Mouse (Mus musculus): Measurements from ENCODE around the gene Klk1b9. TPM values are rescaled to one million over a fixed set of nuclear protein-coding genes. Genes with fewer than 3 reads are reported as not detected.
"Not testable (repeated sequence)": the region's sequence is repeated elsewhere in the genome, so short reads cannot be mapped to it uniquely, and the experiment has no call there.

Gene Klk1b9
- polyA plus RNA-seq, 1 experiment: 13.8 TPM

- Histone ChIP-seq H3K27ac (ENCODE audit: control insufficient read depth, insufficient read depth, low read depth, low read length) (no peak within 1 kb of the TSS), H3K4me3 (ENCODE audit: control insufficient read depth, low read depth, low read length) (no peak within 1 kb of the TSS), H3K4me1 (ENCODE audit: control insufficient read depth, insufficient read depth, low read length) (no peaks in the 10 kb centered on the region), H3K36me3 (ENCODE audit: control insufficient read depth, insufficient read depth, low read length) (no peaks in the 10 kb centered on the region), H3K27me3 (ENCODE audit: control insufficient read depth, insufficient read depth, low read length) (no peaks in the 10 kb centered on the region)
- TF ChIP-seq POLR2A (IDR thresholded peaks at IDR 0.05; ENCODE audit: control insufficient read depth, low read depth, low read length) (no peak), CTCF (IDR thresholded peaks at IDR 0.05; ENCODE audit: control insufficient read depth, insufficient read depth, insufficient replicate concordance, low read depth, low read length) (no peak)
Measured at GRCm38 (mm10) chr7:43950364-43950763, 25.5 kb upstream of the Klk1b9 start, which contains the start of gene Klk1b8. Gene Klk1b8 (plus strand): TSS chr7:43950664.

GRCm38 (mm10) chr7:43952703-43953102 is 23.2 kb upstream of the Klk1b9 start:
- H3K4me3 ChIP-seq (ENCODE audit: control insufficient read depth, low read depth, low read length): no peak overlapping the region
- H3K27me3 ChIP-seq (ENCODE audit: control insufficient read depth, insufficient read depth, low read length): no peaks in the 10 kb centered on the region
- TF ChIP-seq CTCF (IDR thresholded peaks at IDR 0.05; ENCODE audit: control insufficient read depth, insufficient read depth, insufficient replicate concordance, low read depth, low read length): no peak
- no peak for TF ChIP-seq POLR2A (IDR thresholded peaks at IDR 0.05; ENCODE audit: control insufficient read depth, low read depth, low read length)

DNA sequence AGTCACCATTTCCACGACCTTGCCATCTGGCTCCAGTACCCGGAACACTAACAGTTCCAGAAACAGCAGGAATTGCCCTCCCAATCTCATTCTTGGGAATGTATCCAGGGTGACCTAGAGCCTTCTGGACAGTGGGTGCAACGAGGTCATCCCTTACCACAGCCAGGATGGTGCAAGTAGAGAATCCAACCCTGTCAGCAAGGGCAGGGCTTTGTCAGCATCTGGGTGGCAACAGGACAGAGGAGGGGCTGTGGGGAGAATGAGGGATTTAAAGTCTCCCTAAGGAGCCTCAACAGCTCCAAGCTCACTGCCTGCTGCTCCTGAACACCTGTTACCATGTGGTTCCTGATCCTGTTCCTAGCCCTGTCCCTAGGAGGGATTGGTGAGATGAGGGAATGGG is 9.4 kb upstream of the Klk1b9 start, which contains the start of gene Klk1b1:
Gene Klk1b1 (plus strand): TSS at position 301 of the 400 bp plus-strand sequence.
- TF ChIP-seq CTCF (IDR thresholded peaks at IDR 0.05; ENCODE audit: control insufficient read depth, insufficient read depth, insufficient replicate concordance, low read depth, low read length): no peak
- TF ChIP-seq POLR2A (IDR thresholded peaks at IDR 0.05; ENCODE audit: control insufficient read depth, low read depth, low read length): no peak
- H3K4me1 ChIP-seq (ENCODE audit: control insufficient read depth, insufficient read depth, low read length): no peaks in the 10 kb centered on the region
- no peaks in the 10 kb centered on the region for H3K36me3 ChIP-seq (ENCODE audit: control insufficient read depth, insufficient read depth, low read length)
- no peak within 1 kb of the TSS for H3K4me3 ChIP-seq (ENCODE audit: control insufficient read depth, low read depth, low read length)
- H3K27ac ChIP-seq (ENCODE audit: control insufficient read depth, insufficient read depth, low read depth, low read length): no peak within 1 kb of the TSS
- H3K27me3 ChIP-seq (ENCODE audit: control insufficient read depth, insufficient read depth, low read length): no peaks in the 10 kb centered on the region

More at GRCm38 (mm10) chr7:43952703-43953102, 23.2 kb upstream of the Klk1b9 start:
- Histone ChIP-seq H3K27ac (ENCODE audit: control insufficient read depth, insufficient read depth, low read depth, low read length) (no peak overlapping the region), H3K4me1 (ENCODE audit: control insufficient read depth, insufficient read depth, low read length) (no peaks in the 10 kb centered on the region), H3K36me3 (ENCODE audit: control insufficient read depth, insufficient read depth, low read length) (no peaks in the 10 kb centered on the region)

- H3K27me3 ChIP-seq (ENCODE audit: control insufficient read depth, insufficient read depth, low read length): no peaks in the 10 kb centered on the region
- H3K4me3 ChIP-seq (ENCODE audit: control insufficient read depth, low read depth, low read length): no peak overlapping the region
- H3K4me1 ChIP-seq (ENCODE audit: control insufficient read depth, insufficient read depth, low read length): no peaks in the 10 kb centered on the region
- TF ChIP-seq POLR2A (IDR thresholded peaks at IDR 0.05; ENCODE audit: control insufficient read depth, low read depth, low read length) (no peak), CTCF (IDR thresholded peaks at IDR 0.05; ENCODE audit: control insufficient read depth, insufficient read depth, insufficient replicate concordance, low read depth, low read length) (no peak)
- H3K27ac ChIP-seq (ENCODE audit: control insufficient read depth, insufficient read depth, low read depth, low read length): no peak overlapping the region
- no peaks in the 10 kb centered on the region for H3K36me3 ChIP-seq (ENCODE audit: control insufficient read depth, insufficient read depth, low read length)
Measured at GRCm38 (mm10) chr7:43967058-43967457, 8.8 kb upstream of the Klk1b9 start.

DNA sequence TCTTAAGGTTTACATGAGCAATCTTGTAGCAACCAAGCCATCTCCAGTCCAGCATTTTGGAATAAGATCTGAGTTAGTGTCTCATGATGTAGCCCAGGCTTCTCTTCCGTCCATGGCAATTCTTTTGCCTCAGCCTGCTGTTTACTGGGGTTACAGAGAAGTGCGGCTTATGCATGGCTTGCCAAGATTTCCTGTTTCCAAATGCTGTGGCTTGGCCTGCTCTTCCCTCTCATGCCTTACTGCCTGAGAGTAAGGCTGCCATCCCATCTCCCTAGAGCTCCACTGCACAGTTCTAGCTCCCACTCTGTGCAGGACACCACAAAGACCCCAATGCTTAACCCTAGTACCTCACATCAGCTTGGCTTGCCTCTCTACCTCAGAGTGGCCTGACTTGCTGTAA is 8.2 kb upstream of the Klk1b9 start:
- Histone ChIP-seq H3K27me3 (ENCODE audit: control insufficient read depth, insufficient read depth, low read length) (no peaks in the 10 kb centered on the region), H3K36me3 (ENCODE audit: control insufficient read depth, insufficient read depth, low read length) (no peaks in the 10 kb centered on the region), H3K27ac (ENCODE audit: control insufficient read depth, insufficient read depth, low read depth, low read length) (no peak overlapping the region), H3K4me3 (ENCODE audit: control insufficient read depth, low read depth, low read length) (no peak overlapping the region), H3K4me1 (ENCODE audit: control insufficient read depth, insufficient read depth, low read length) (no peaks in the 10 kb centered on the region)
- TF ChIP-seq CTCF (IDR thresholded peaks at IDR 0.05; ENCODE audit: control insufficient read depth, insufficient read depth, insufficient replicate concordance, low read depth, low read length) (no peak), POLR2A (IDR thresholded peaks at IDR 0.05; ENCODE audit: control insufficient read depth, low read depth, low read length) (no peak)

DNA sequence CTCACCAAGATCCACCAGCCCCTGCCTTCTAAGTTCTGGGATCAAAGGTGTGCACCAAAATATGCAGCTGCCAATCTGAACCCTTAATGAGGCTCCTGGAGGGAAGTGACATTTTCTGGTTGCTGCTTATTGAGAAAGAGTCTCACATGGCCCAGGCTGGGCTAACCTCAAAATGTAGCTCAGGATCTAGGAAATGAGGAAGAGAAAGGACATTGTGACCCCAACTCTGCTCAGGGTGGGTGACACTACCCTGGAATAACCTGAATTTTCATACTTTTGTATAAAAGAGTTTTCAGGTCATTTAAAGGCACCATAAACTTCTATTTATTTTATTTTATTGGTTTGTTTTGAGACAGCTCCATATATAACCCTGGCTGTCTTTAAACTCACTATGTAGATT is 9.8 kb downstream of the Klk1b9 start:
- Histone ChIP-seq H3K36me3 (ENCODE audit: control insufficient read depth, insufficient read depth, low read length) (no peaks in the 10 kb centered on the region), H3K27me3 (ENCODE audit: control insufficient read depth, insufficient read depth, low read length) (no peaks in the 10 kb centered on the region), H3K4me1 (ENCODE audit: control insufficient read depth, insufficient read depth, low read length) (no peaks in the 10 kb centered on the region), H3K27ac (ENCODE audit: control insufficient read depth, insufficient read depth, low read depth, low read length) (no peak overlapping the region), H3K4me3 (ENCODE audit: control insufficient read depth, low read depth, low read length) (no peak overlapping the region)
- TF ChIP-seq POLR2A (IDR thresholded peaks at IDR 0.05; ENCODE audit: control insufficient read depth, low read depth, low read length) (no peak), CTCF (IDR thresholded peaks at IDR 0.05; ENCODE audit: control insufficient read depth, insufficient read depth, insufficient replicate concordance, low read depth, low read length) (no peak)

DNA sequence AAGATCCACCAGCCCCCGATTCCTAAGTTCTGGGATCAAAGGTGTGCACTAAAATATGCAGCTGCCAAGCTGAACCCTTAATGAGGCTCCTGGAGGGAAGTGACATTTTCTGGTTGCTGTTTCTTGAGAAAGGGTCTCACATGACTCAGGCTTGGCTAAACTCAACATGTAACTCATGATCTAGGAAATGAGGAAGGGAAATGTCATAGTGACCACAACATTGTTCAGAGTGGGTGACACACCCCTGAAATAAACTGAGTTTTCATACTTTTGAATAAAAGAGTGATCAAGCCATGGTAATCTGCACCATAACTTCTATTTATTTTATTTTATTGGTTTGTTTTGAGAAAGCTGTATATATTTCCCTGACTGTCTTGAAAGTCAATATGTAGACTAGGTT is 19.0 kb downstream of the Klk1b9 start:
- not testable (repeated sequence) for H3K4me3 ChIP-seq (ENCODE audit: control insufficient read depth, low read depth, low read length); H3K36me3 ChIP-seq (ENCODE audit: control insufficient read depth, insufficient read depth, low read length); H3K27ac ChIP-seq (ENCODE audit: control insufficient read depth, insufficient read depth, low read depth, low read length)

DNA sequence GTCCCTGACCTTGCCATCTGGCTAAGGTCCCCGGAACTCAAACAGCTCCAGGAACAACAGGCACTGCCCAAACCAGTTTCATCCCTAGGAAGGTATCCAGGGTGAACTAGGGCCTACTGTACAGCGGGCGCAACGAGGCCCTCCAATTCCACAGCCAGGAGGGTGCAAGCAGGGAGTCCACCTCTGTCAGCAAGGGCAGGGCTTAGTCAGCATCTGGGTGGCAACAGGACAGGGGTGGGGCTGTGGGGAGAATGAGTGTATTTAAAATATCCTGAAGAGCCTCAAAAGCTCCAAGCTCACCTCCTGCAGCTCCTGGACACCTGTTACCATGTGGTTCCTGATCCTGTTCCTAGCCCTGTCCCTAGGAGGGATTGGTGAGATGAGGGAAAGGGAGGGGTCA is 19.7 kb downstream of the Klk1b9 start, which contains the start of gene Klk1b11:
Gene Klk1b11 (plus strand): TSS at position 301 of the 400 bp plus-strand sequence.
- H3K27me3 ChIP-seq (ENCODE audit: control insufficient read depth, insufficient read depth, low read length); H3K36me3 ChIP-seq (ENCODE audit: control insufficient read depth, insufficient read depth, low read length); H3K4me3 ChIP-seq (ENCODE audit: control insufficient read depth, low read depth, low read length); H3K27ac ChIP-seq (ENCODE audit: control insufficient read depth, insufficient read depth, low read depth, low read length); H3K4me1 ChIP-seq (ENCODE audit: control insufficient read depth, insufficient read depth, low read length): not testable (repeated sequence)

More for the DNA sequence above, 19.0 kb downstream of the Klk1b9 start:
- H3K4me1 ChIP-seq (ENCODE audit: control insufficient read depth, insufficient read depth, low read length); H3K27me3 ChIP-seq (ENCODE audit: control insufficient read depth, insufficient read depth, low read length): not testable (repeated sequence)
